11 mouse cellular contexts compared by ENCODE assay signal in the genomic region with DNA sequence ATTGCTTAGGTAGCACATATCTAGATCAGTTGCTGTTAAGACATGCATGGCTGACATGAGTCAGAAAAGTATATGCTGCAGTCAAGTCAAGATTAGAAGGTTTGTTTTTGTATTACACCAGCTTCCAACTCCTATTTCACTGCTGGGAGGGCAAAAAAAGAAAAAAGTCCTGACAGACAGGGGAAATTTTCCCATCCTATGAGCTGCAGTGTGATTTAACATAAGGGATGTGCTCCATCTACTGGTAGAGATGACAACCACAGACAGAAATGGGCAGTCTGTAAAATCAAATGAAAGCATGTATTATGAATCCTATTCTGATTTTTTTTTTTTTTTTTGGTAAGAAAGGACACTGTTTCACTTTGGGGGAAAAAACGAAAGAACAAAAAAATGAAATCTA.
A peak's percentile ranks its signal among the peaks of the same experiment; 100 is the strongest.
DNase-seq lines count a peak whose midpoint lies in the region; ATAC-seq and TF ChIP-seq lines count a peak whose summit lies in the region.
"Had no signal": no experiment of that assay in that cellular context is flagged by ENCODE, and none has a peak within 500 bp of the region (broad histone marks: within the 10 kb centered on the region; RNA-seq: fewer than 3 reads in every experiment).

No protein-coding gene starts in this region.

- no peaks in the 10 kb centered on the region for H3K36me3 ChIP-seq in embryonic facial prominence, embryonic 11.5 days (replicated peaks; ENCODE audit: control insufficient read depth, insufficient read depth, low read depth, low read length)
- no peaks in the 10 kb centered on the region for H3K36me3 ChIP-seq in embryonic facial prominence, embryonic 10.5 days (replicated peaks)
- H3K36me3 ChIP-seq: G1E; heart, embryonic 13.5 days; stomach, embryonic 15.5 days had no signal

- H3K4me1 ChIP-seq in embryonic facial prominence, embryonic 11.5 days (ENCODE audit: control insufficient read depth, insufficient read depth, low read length): no peaks in the 10 kb centered on the region
- H3K4me1 ChIP-seq in embryonic facial prominence, embryonic 10.5 days: no peaks in the 10 kb centered on the region
- no peaks in the 10 kb centered on the region; the same call in 1 of the 2 replicates for H3K4me1 ChIP-seq in cortical plate, adult 2 months (ENCODE audit: control insufficient read depth, insufficient read depth, low read length)
- H3K4me1 ChIP-seq: heart, embryonic 13.5 days; stomach, embryonic 15.5 days had no signal

- DNase-seq in embryonic facial prominence, embryonic 11.5 days (ENCODE audit: low spot score): peak; percentile 59
- no peak for DNase-seq in embryonic facial prominence, embryonic 10.5 days (ENCODE audit: low spot score)
- peak in 1 of 2 experiments; percentile 19 for DNase-seq in layer of hippocampus, adult 2 months (ENCODE audit: low spot score in 2 of 2)
- no peak for DNase-seq in layer of hippocampus, postnatal 25 days (ENCODE audit: extremely low spot score in 1 of 2, low spot score in 1 of 2)
- DNase-seq in 416B (ENCODE audit: low read depth): peak; percentile 5
- DNase-seq in natural killer cell, adult 2 months (ENCODE audit: low spot score in 2 of 2): no peak

- WGBS in embryonic facial prominence, embryonic 11.5 days: 25% methylated on average over 1 of the region's 1 CpGs
- WGBS in embryonic facial prominence, embryonic 10.5 days: 40% methylated on average over 1 of the region's 1 CpGs

- H3K9ac ChIP-seq in embryonic facial prominence, embryonic 11.5 days (replicated peaks; ENCODE audit: low read length): no peak overlapping the region
- H3K9ac ChIP-seq: heart, embryonic 13.5 days; stomach, embryonic 15.5 days had no signal

- H3K9me3 ChIP-seq in embryonic facial prominence, embryonic 11.5 days (replicated peaks; ENCODE audit: control insufficient read depth, low read length): no peaks in the 10 kb centered on the region
- H3K9me3 ChIP-seq in embryonic facial prominence, embryonic 10.5 days: no peaks in the 10 kb centered on the region
- H3K9me3 ChIP-seq: G1E; heart, embryonic 13.5 days; stomach, embryonic 15.5 days had no signal

- ATAC-seq in embryonic facial prominence, embryonic 11.5 days (replicated peaks; ENCODE audit: insufficient number of reproducible peaks, low FRiP score, low TSS enrichment, low read depth): no peak
- no peak for ATAC-seq in erythroblast, adult 5-6 weeks (replicated peaks; ENCODE audit: low FRiP score, poor library complexity, severe bottlenecking)

- no peaks in the 10 kb centered on the region for H3K27me3 ChIP-seq in embryonic facial prominence, embryonic 11.5 days (ENCODE audit: control insufficient read depth, insufficient read depth, low read length)
- H3K27me3 ChIP-seq in embryonic facial prominence, embryonic 10.5 days (replicated peaks; ENCODE audit: low read depth, poor library complexity, severe bottlenecking): peaks cover 13% of the 10 kb centered on the region; the same call in 1 of the 2 replicates
- H3K27me3 ChIP-seq: heart, embryonic 13.5 days; stomach, embryonic 15.5 days had no signal

- no peak overlapping the region for H3K4me3 ChIP-seq in embryonic facial prominence, embryonic 11.5 days (ENCODE audit: low read depth, low read length)
- H3K4me3 ChIP-seq in embryonic facial prominence, embryonic 10.5 days: no peak overlapping the region
- H3K4me3 ChIP-seq in layer of hippocampus, adult 2 months: no peak overlapping the region
- no peak overlapping the region for H3K4me3 ChIP-seq in cortical plate, adult 2 months (ENCODE audit: insufficient read depth, low read length)
- H3K4me3 ChIP-seq: heart, embryonic 13.5 days; stomach, embryonic 15.5 days had no signal

- peak; percentile 80 for TF ChIP-seq CTCF in layer of hippocampus, adult 2 months (conservative IDR thresholded peaks at IDR 0.05)
- TF ChIP-seq CTCF in cortical plate, adult 2 months (IDR thresholded peaks at IDR 0.05; ENCODE audit: extremely low read depth, insufficient read depth, low read length): 0 out of 2 replicates have a peak, but pooled peaks have one; percentile 18

- H3K4me2 ChIP-seq in embryonic facial prominence, embryonic 11.5 days (ENCODE audit: low read depth, low read length): no peak overlapping the region
- H3K4me2 ChIP-seq: heart, embryonic 13.5 days; stomach, embryonic 15.5 days had no signal

- no peak overlapping the region for H3K27ac ChIP-seq in embryonic facial prominence, embryonic 11.5 days (replicated peaks; ENCODE audit: low read depth, low read length)
- no peak overlapping the region for H3K27ac ChIP-seq in embryonic facial prominence, embryonic 10.5 days (replicated peaks)
- no peak overlapping the region for H3K27ac ChIP-seq in layer of hippocampus, adult 2 months
- H3K27ac ChIP-seq in cortical plate, adult 2 months (ENCODE audit: insufficient read depth, low read length): no peak overlapping the region
- H3K27ac ChIP-seq: heart, embryonic 13.5 days; stomach, embryonic 15.5 days had no signal

- no peak for TF ChIP-seq POLR2A in cortical plate, adult 2 months (IDR thresholded peaks at IDR 0.05; ENCODE audit: extremely low read depth, insufficient read depth, low read length)

Comparison
In these comparisons a context has a peak if more than half of its experiments do, and no peak if none do; other contexts are left out.
1. DNase-seq: peak in embryonic facial prominence, embryonic 11.5 days (single experiment) and 416B (single experiment); none in embryonic facial prominence, embryonic 10.5 days (single experiment), layer of hippocampus, postnatal 25 days (0 of 2) and natural killer cell, adult 2 months (0 of 2).